Mouse (Mus musculus) forebrain, embryonic 14.5 days (tissue): ENCODE results near the gene Cstf2t. TPM values are rescaled to one million over a fixed set of nuclear protein-coding genes. Genes with fewer than 3 reads are reported as not detected.

ENCODE experiments used
- ATAC-seq: fragments of 200-750 bp; cut with Nextera tagmentation; 2 replicates; pipeline ENCODE4 v1.8.0; 2017; ENCODE audit warnings: mild to moderate bottlenecking, moderate library complexity
- DNase-seq: peaks from one replicate; pipeline ENCODE4 v3.0.0-alpha.2; 2015; ENCODE audit warnings: low spot score
- H3K27ac ChIP-seq: fragments of 300-500 bp; sonication (generic); 2 replicates; pipeline ENCODE4 v1.5.1; 2014; ENCODE audit warnings: low read depth, mild to moderate bottlenecking, control low read depth, low read length, moderate library complexity
- H3K27me3 ChIP-seq: fragments of 300-500 bp; sonication (generic); replicated peaks from 2 replicates; pipeline ENCODE4 v1.6.1; 2014; ENCODE audit warnings: low read length, control low read depth, mixed read lengths; ENCODE audit not compliant: control insufficient read depth, insufficient read depth
- H3K36me3 ChIP-seq: fragments of 300-500 bp; sonication (generic); 2 replicates; pipeline ENCODE4 v1.6.1; 2014; ENCODE audit warnings: low read length, control low read depth; ENCODE audit not compliant: control insufficient read depth, insufficient read depth
- H3K4me1 ChIP-seq: fragments of 300-500 bp; sonication (generic); 2 replicates; pipeline ENCODE4 v1.6.1; 2014; ENCODE audit warnings: antibody characterized with exemption, low read length, control low read depth; ENCODE audit not compliant: control insufficient read depth, insufficient read depth
- H3K4me2 ChIP-seq: fragments of 300-500 bp; sonication (generic); 2 replicates; pipeline ENCODE4 v1.6.1; 2014; ENCODE audit warnings: mild to moderate bottlenecking, control low read depth, low read length
- H3K4me3 ChIP-seq: fragments of 300-500 bp; sonication (generic); 2 replicates; pipeline ENCODE4 v1.5.1; 2014; ENCODE audit warnings: low read depth, low read length, control low read depth
- H3K9ac ChIP-seq: fragments of 300-500 bp; sonication (generic); 2 replicates; pipeline ENCODE4 v1.6.1; 2014; ENCODE audit warnings: mild to moderate bottlenecking, low read length, control low read depth, moderate library complexity
- H3K9me3 ChIP-seq: fragments of 300-500 bp; sonication (generic); replicated peaks from 2 replicates; pipeline ENCODE4 v1.6.1; 2016; ENCODE audit warnings: low read length, control low read depth, mixed read lengths; ENCODE audit not compliant: control insufficient read depth
- WGBS: fragments of 180-500 bp; shearing (Covaris S2); extraction: QIAGEN DNeasy Blood & Tissue Kit; methylation state at CpG from one replicate; pipeline ENCODE4 v1.1.7; 2014; 5-methylcytosine and 5-hydroxymethylcytosine counted together
- polyA plus RNA-seq: library from polyadenylated mRNA; unstranded; fragments of >200 nt; fragmentation: Nextera tagmentation; extraction: Ambion mirVana; gene quantifications from 2 replicates; pipeline ENCODE4 v1.2.1, GENCODE M21; 2014

Gene Cstf2t
- polyA plus RNA-seq, result 54.7 and 56.6 TPM in 2 replicates

- ATAC-seq (peak; percentile 100), DNase-seq (peak; percentile 100)
- Histone ChIP-seq H3K9ac (peak within 1 kb of the TSS; percentile 70), H3K36me3 (peaks cover 23% of the 10 kb centered on the region), H3K9me3 (no peaks in the 10 kb centered on the region), H3K4me1 (peaks cover 9% of the 10 kb centered on the region), H3K27me3 (no peaks in the 10 kb centered on the region), H3K4me2 (peak within 1 kb of the TSS; percentile 74), H3K4me3 (peak within 1 kb of the TSS; percentile 79), H3K27ac (peak within 1 kb of the TSS; percentile 77)
- WGBS, result 2% methylated on average over 56 of the region's 56 CpGs
These were observed at the start of gene Cstf2t for GRCm38 (mm10) chr19:31082662-31083429. TSS of gene Cstf2t (plus strand) at chr19:31082837.

- DNase-seq, result no peak
- Histone ChIP-seq H3K27me3 (no peaks in the 10 kb centered on the region), H3K27ac (no peak overlapping the region), H3K9me3 (no peaks in the 10 kb centered on the region), H3K4me1 (no peaks in the 10 kb centered on the region), H3K36me3 (no peaks in the 10 kb centered on the region), H3K9ac (no peak overlapping the region), H3K4me2 (no peak overlapping the region), H3K4me3 (no peak overlapping the region)
- WGBS, result 67% methylated on average over 3 of the region's 3 CpGs
- no peak for ATAC-seq
These were observed 43.7 kb upstream of the Cstf2t start for GRCm38 (mm10) chr19:31038951-31039350.

- DNase-seq, result no peak
- Histone ChIP-seq H3K9me3 (no peaks in the 10 kb centered on the region), H3K4me1 (no peaks in the 10 kb centered on the region), H3K27me3 (no peaks in the 10 kb centered on the region), H3K27ac (no peak overlapping the region), H3K4me2 (no peak overlapping the region), H3K9ac (no peak overlapping the region), H3K4me3 (no peak overlapping the region), H3K36me3 (no peaks in the 10 kb centered on the region)
- WGBS, result 54% methylated on average over 2 of the region's 2 CpGs
- ATAC-seq, result no peak
These were observed 41.4 kb upstream of the Cstf2t start for GRCm38 (mm10) chr19:31040948-31041847.

- H3K27ac ChIP-seq, result no peak overlapping the region
- no peak for ATAC-seq
- H3K9ac ChIP-seq, result no peak overlapping the region
- H3K27me3 ChIP-seq, result no peaks in the 10 kb centered on the region
- H3K9me3 ChIP-seq, result no peaks in the 10 kb centered on the region
- no peaks in the 10 kb centered on the region for H3K4me1 ChIP-seq
- WGBS, result over 99% methylated on average over 4 of the region's 4 CpGs
- H3K4me3 ChIP-seq, result no peak overlapping the region
- no peaks in the 10 kb centered on the region for H3K36me3 ChIP-seq
- H3K4me2 ChIP-seq, result no peak overlapping the region
- DNase-seq, result no peak
These were observed 36.0 kb upstream of the Cstf2t start for GRCm38 (mm10) chr19:31046601-31047000.

- 87% methylated on average over 1 of the region's 1 CpGs for WGBS
- no peak for DNase-seq
- H3K27me3 ChIP-seq, result no peaks in the 10 kb centered on the region
- H3K9me3 ChIP-seq, result no peaks in the 10 kb centered on the region
- ATAC-seq, result no peak
- no peak overlapping the region for H3K27ac ChIP-seq
- no peak overlapping the region for H3K4me3 ChIP-seq
- no peak overlapping the region for H3K9ac ChIP-seq
- no peak overlapping the region for H3K4me2 ChIP-seq
- H3K36me3 ChIP-seq, result no peaks in the 10 kb centered on the region
- H3K4me1 ChIP-seq, result no peaks in the 10 kb centered on the region
These were observed 17.9 kb upstream of the Cstf2t start for GRCm38 (mm10) chr19:31064740-31065139.

GRCm38 (mm10) chr19:31065206-31065781, 17.3 kb upstream of the Cstf2t start:
- Histone ChIP-seq H3K4me2 (no peak overlapping the region), H3K4me3 (no peak overlapping the region), H3K27ac (no peak overlapping the region), H3K9me3 (no peaks in the 10 kb centered on the region), H3K27me3 (no peaks in the 10 kb centered on the region), H3K4me1 (no peaks in the 10 kb centered on the region), H3K36me3 (no peaks in the 10 kb centered on the region), H3K9ac (no peak overlapping the region)
- DNase-seq (no peak), ATAC-seq (no peak)
- WGBS, result 91% methylated on average over 11 of the region's 11 CpGs

- Histone ChIP-seq H3K4me3 (no peak overlapping the region), H3K9me3 (no peaks in the 10 kb centered on the region), H3K36me3 (no peaks in the 10 kb centered on the region), H3K27me3 (no peaks in the 10 kb centered on the region), H3K27ac (no peak overlapping the region), H3K9ac (peak overlapping the region; percentile 41; the same call in 1 of the 2 replicates), H3K4me2 (peak overlapping the region; percentile 30), H3K4me1 (peaks cover 6% of the 10 kb centered on the region; the same call in 1 of the 2 replicates)
- peak; percentile 31 for DNase-seq
- peak; percentile 37; the same call in 1 of the 2 replicates for ATAC-seq
- WGBS, result 33% methylated on average over 24 of the region's 24 CpGs
These were observed 8.5 kb upstream of the Cstf2t start for GRCm38 (mm10) chr19:31073959-31074716.

- no peaks in the 10 kb centered on the region for H3K9me3 ChIP-seq
- DNase-seq (peak; percentile 28), ATAC-seq (peak; percentile 37; the same call in 1 of the 2 replicates)
- no peak overlapping the region for H3K27ac ChIP-seq
- no peaks in the 10 kb centered on the region for H3K27me3 ChIP-seq
- H3K4me2 ChIP-seq, result peak overlapping the region; percentile 30
- H3K4me3 ChIP-seq, result no peak overlapping the region
- H3K4me1 ChIP-seq, result peaks cover 6% of the 10 kb centered on the region; the same call in 1 of the 2 replicates
- WGBS, result 4% methylated on average over 3 of the region's 3 CpGs
- H3K36me3 ChIP-seq, result no peaks in the 10 kb centered on the region
- peak overlapping the region; percentile 41; the same call in 1 of the 2 replicates for H3K9ac ChIP-seq
These were observed 7.9 kb upstream of the Cstf2t start for GRCm38 (mm10) chr19:31074717-31075063.
